Mouse (Mus musculus) liver, postnatal 0 days (tissue): ENCODE measurements around the gene Zfp940.

Experiments
- CTCF ChIP-seq: sonication (generic); IDR thresholded peaks from 2 replicates; pipeline ENCODE4 v1.5.1; 2016; ENCODE audit warnings: antibody characterized with exemption, low read depth
- EP300 ChIP-seq: IDR thresholded peaks from 2 replicates; pipeline ENCODE4 v1.6.1; 2016; ENCODE audit warnings: antibody characterized with exemption, low read depth, mild to moderate bottlenecking

DNA sequence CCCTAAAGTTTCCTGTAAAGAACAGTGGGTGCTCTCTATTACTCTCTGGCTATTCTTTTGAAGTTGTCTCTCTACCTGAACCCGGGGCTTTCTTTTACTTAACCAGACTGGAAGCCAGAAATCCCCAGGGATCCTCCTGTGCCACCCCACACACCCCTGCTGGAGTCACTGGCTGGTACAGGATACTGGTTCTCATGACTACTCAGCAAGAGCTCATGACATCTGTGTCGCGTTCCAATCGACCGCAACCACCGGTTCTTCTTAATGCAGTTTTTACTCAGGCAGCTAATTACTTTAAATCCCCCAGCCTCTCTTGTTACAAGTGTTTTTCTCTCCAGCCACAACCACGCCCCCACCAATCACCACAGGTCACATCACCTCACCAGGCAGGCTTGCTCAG lies 26.6 kb upstream of the Zfp940 start:
- no peak for TF ChIP-seq EP300
- no peak for TF ChIP-seq CTCF
